Mouse (Mus musculus) ES-Bruce4 (cell line): ENCODE results near the gene Mta2. TPM values are rescaled to one million over a fixed set of nuclear protein-coding genes. Genes with fewer than 3 reads are reported as not detected.

ENCODE experiments used
- H3K27ac ChIP-seq: 2 replicates; pipeline ENCODE4 v1.5.1; 2012; ENCODE audit warnings: low read length, inconsistent platforms; ENCODE audit not compliant: insufficient read depth
- H3K27me3 ChIP-seq: 2 replicates; pipeline ENCODE4 v1.6.1; 2012; ENCODE audit warnings: mild to moderate bottlenecking, low read length, inconsistent platforms; ENCODE audit not compliant: control insufficient read depth, poor library complexity, insufficient read depth, severe bottlenecking
- H3K36me3 ChIP-seq: 2 replicates; pipeline ENCODE4 v1.6.1; 2012; ENCODE audit warnings: inconsistent platforms, mild to moderate bottlenecking, low read length, moderate library complexity; ENCODE audit not compliant: control insufficient read depth, poor library complexity, insufficient read depth, severe bottlenecking
- H3K4me1 ChIP-seq: one replicate; pipeline ENCODE4 v1.8.1; 2011; ENCODE audit warnings: low read length; ENCODE audit not compliant: control insufficient read depth, insufficient read depth
- H3K4me3 ChIP-seq: 2 replicates; pipeline ENCODE4 v1.5.1; 2011; ENCODE audit warnings: low read depth, mild to moderate bottlenecking, low read length
- H3K9ac ChIP-seq: 2 replicates; pipeline ENCODE4 v1.6.1; 2012; ENCODE audit warnings: low read depth, mild to moderate bottlenecking, inconsistent platforms; ENCODE audit not compliant: poor library complexity, severe bottlenecking
- H3K9me3 ChIP-seq: replicated peaks from 2 replicates; pipeline ENCODE4 v1.6.1; 2012; ENCODE audit warnings: mild to moderate bottlenecking, low read length, inconsistent platforms; ENCODE audit not compliant: control insufficient read depth, poor library complexity, insufficient read depth, severe bottlenecking
- CTCF ChIP-seq: IDR thresholded peaks from one replicate; pipeline ENCODE4 v1.8.1; 2011; ENCODE audit warnings: low read depth, low read length
- EP300 ChIP-seq: IDR thresholded peaks from 2 replicates; pipeline ENCODE4 v1.6.1; 2011; ENCODE audit warnings: low read depth, low read length; ENCODE audit not compliant: insufficient read depth
- POLR2A ChIP-seq: IDR thresholded peaks from one replicate; pipeline ENCODE4 v1.8.1; 2011; ENCODE audit warnings: low read length; ENCODE audit not compliant: insufficient read depth
- polyA plus RNA-seq: library from polyadenylated mRNA; stranded (reverse); fragments of >200 nt; gene quantifications from 2 replicates; pipeline ENCODE4 v1.2.4, GENCODE M21; 2011; ENCODE audit warnings: low read depth; ENCODE audit not compliant: missing spikeins, insufficient read depth, insufficient read length

Mta2 gene
- polyA plus RNA-seq, 1 experiment = 108 TPM

DNA sequence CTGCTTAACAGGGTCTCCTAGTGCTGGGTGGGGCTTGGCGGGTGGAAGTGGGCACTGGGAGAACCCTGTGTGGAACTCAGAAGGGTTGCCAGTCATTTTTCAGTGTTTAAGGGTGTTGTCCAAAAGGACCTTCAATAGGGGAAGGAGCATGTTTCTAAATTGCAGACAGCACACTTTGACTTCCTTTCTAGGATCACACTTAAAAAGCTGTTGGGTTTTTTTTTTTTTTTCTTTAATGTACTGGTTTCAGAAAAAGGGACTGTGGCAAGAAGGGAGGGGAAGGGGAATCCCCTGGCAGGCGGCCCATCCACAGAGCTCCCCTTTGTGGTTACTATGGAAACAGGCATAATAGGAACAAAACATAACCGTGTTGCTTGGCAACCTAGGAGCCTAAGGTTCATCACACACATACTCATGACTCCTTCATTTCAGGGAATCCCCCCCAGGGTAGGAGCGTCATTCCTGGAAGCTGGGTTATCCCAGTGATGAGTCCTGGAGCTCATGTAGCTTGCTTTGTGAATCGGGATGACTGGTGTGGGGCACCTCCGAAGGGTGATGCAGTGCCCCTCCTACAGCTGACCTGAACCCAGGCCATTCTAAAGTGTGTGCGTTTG lies 42.7 kb downstream of the Mta2 start:
- Histone ChIP-seq H3K27ac (no peak overlapping the region), H3K36me3 (peaks cover 7% of the 10 kb centered on the region), H3K9me3 (no peaks in the 10 kb centered on the region), H3K27me3 (no peaks in the 10 kb centered on the region), H3K4me3 (no peak overlapping the region), H3K9ac (no peak overlapping the region), H3K4me1 (peaks cover 3% of the 10 kb centered on the region)
- TF ChIP-seq CTCF = no peak
- TF ChIP-seq POLR2A = no peak
- no peak for TF ChIP-seq EP300

DNA sequence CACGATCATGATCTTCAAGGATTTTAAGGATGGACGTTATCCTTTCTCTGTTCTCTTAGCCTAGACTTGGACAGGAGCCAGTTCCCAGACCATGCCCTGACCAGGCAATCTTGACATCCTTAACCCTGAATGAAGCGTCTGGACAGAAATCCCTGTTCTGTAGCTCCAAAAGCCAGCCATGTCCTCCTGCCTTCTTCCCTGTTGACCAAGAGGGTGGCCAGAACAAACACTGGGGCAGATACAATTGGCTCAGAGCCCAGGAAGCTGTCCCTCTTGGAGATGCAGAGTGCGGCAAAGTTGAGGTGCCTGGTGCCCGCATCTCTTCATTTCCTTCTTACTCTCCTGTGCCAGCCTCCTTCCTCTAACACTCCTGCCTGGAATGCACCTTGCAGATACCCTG lies 44.2 kb downstream of the Mta2 start:
- Histone ChIP-seq H3K36me3 (no peaks in the 10 kb centered on the region), H3K27ac (no peak overlapping the region), H3K4me3 (no peak overlapping the region), H3K27me3 (no peaks in the 10 kb centered on the region), H3K9ac (no peak overlapping the region), H3K9me3 (no peaks in the 10 kb centered on the region), H3K4me1 (peaks cover 2% of the 10 kb centered on the region)
- TF ChIP-seq EP300 (no peak), CTCF (no peak), POLR2A (no peak)

- H3K36me3 ChIP-seq = no peaks in the 10 kb centered on the region
- peaks cover 8% of the 10 kb centered on the region for H3K4me1 ChIP-seq
- no peak for TF ChIP-seq POLR2A
- TF ChIP-seq EP300 = no peak
- TF ChIP-seq CTCF = no peak
- H3K9ac ChIP-seq = no peak overlapping the region
- no peak overlapping the region for H3K4me3 ChIP-seq
- no peaks in the 10 kb centered on the region for H3K9me3 ChIP-seq
- no peaks in the 10 kb centered on the region for H3K27me3 ChIP-seq
- H3K27ac ChIP-seq = no peak overlapping the region
Measured at GRCm38 (mm10) chr19:8987816-8988215, 46.1 kb downstream of the Mta2 start.

GRCm38 (mm10) chr19:8988346-8989065 lies 46.8 kb downstream of the Mta2 start:
- Histone ChIP-seq H3K9me3 (no peaks in the 10 kb centered on the region), H3K27me3 (no peaks in the 10 kb centered on the region), H3K36me3 (no peaks in the 10 kb centered on the region), H3K27ac (peak overlapping the region; percentile 22; the same call in 1 of the 2 replicates), H3K9ac (peak overlapping the region; percentile 65), H3K4me3 (peak overlapping the region; percentile 79), H3K4me1 (peaks cover 8% of the 10 kb centered on the region)
- TF ChIP-seq POLR2A (no peak), EP300 (no peak), CTCF (no peak)

- no peaks in the 10 kb centered on the region for H3K9me3 ChIP-seq
- peak within 1 kb of the TSS; percentile 79 for H3K4me3 ChIP-seq
- H3K27ac ChIP-seq = peak within 1 kb of the TSS; percentile 27
- TF ChIP-seq CTCF (no peak), POLR2A (no peak), EP300 (no peak)
- peak within 1 kb of the TSS; percentile 65 for H3K9ac ChIP-seq
- H3K36me3 ChIP-seq = no peaks in the 10 kb centered on the region
- H3K27me3 ChIP-seq = no peaks in the 10 kb centered on the region
- peaks cover 8% of the 10 kb centered on the region for H3K4me1 ChIP-seq
Measured at GRCm38 (mm10) chr19:8989066-8989566, 47.4 kb downstream of the Mta2 start, which contains the start of gene Ahnak. TSS of gene Ahnak (plus strand) at chr19:8989284.

- no peaks in the 10 kb centered on the region for H3K36me3 ChIP-seq
- peak overlapping the region; percentile 65 for H3K9ac ChIP-seq
- no peaks in the 10 kb centered on the region for H3K9me3 ChIP-seq
- H3K27ac ChIP-seq = peak overlapping the region; percentile 29
- TF ChIP-seq POLR2A = no peak
- no peak for TF ChIP-seq CTCF
- peak; percentile 37; the same call in 1 of the 2 replicates for TF ChIP-seq EP300
- H3K27me3 ChIP-seq = no peaks in the 10 kb centered on the region
- peaks cover 8% of the 10 kb centered on the region for H3K4me1 ChIP-seq
- peak overlapping the region; percentile 79 for H3K4me3 ChIP-seq
Measured at GRCm38 (mm10) chr19:8989567-8990431, 48.1 kb downstream of the Mta2 start.
